Mouse (Mus musculus): ENCODE measurements around the gene Ifi208. TPM values are rescaled to one million over a fixed set of nuclear protein-coding genes. Genes with fewer than 3 reads are reported as not detected.
"Not testable (repeated sequence)": the region's sequence is repeated elsewhere in the genome, so short reads cannot be mapped to it uniquely, and the experiment has no call there.

Ifi208 gene
- polyA plus RNA-seq, 1 experiment from 2014 or later, result not detected

GRCm38 (mm10) chr1:173733219-173733618, 59.7 kb downstream of the Ifi208 start:
- ATAC-seq (ENCODE audit: low FRiP score, low TSS enrichment) (no peak), DNase-seq (no peak)
- H3K4me1 ChIP-seq (ENCODE audit: control insufficient read depth, insufficient read depth, low read length), result no peaks in the 10 kb centered on the region
- H3K9me3 ChIP-seq (ENCODE audit: control insufficient read depth, low read length), result no peaks in the 10 kb centered on the region
- H3K4me2 ChIP-seq (ENCODE audit: low read length), result no peak overlapping the region
- WGBS, result 48% methylated on average over 7 of the region's 7 CpGs
- H3K27ac ChIP-seq (replicated peaks; ENCODE audit: low read depth, low read length), result no peak overlapping the region
- no peaks in the 10 kb centered on the region for H3K36me3 ChIP-seq (ENCODE audit: control insufficient read depth, insufficient read depth, low read length)
- no peak overlapping the region for H3K9ac ChIP-seq (replicated peaks; ENCODE audit: low read length)
- H3K4me3 ChIP-seq (replicated peaks; ENCODE audit: low read depth, low read length), result no peak overlapping the region
- H3K27me3 ChIP-seq (ENCODE audit: control insufficient read depth, insufficient read depth, low read length), result no peaks in the 10 kb centered on the region

GRCm38 (mm10) chr1:173735015-173735414, 61.5 kb downstream of the Ifi208 start:
- H3K4me3 ChIP-seq (replicated peaks; ENCODE audit: low read depth, low read length); H3K9ac ChIP-seq (replicated peaks; ENCODE audit: low read length); H3K4me1 ChIP-seq (ENCODE audit: control insufficient read depth, insufficient read depth, low read length); H3K36me3 ChIP-seq (ENCODE audit: control insufficient read depth, insufficient read depth, low read length); H3K27me3 ChIP-seq (ENCODE audit: control insufficient read depth, insufficient read depth, low read length); H3K9me3 ChIP-seq (ENCODE audit: control insufficient read depth, low read length); H3K4me2 ChIP-seq (ENCODE audit: low read length); H3K27ac ChIP-seq (replicated peaks; ENCODE audit: low read depth, low read length); DNase-seq; ATAC-seq (ENCODE audit: low FRiP score, low TSS enrichment): not testable (repeated sequence)
- whole genome bisulfite sequencing, result 86% methylated on average over 4 of the region's 4 CpGs

- H3K27me3 ChIP-seq (ENCODE audit: control insufficient read depth, insufficient read depth, low read length), result no peaks in the 10 kb centered on the region
- WGBS, result 82% methylated on average over 2 of the region's 2 CpGs
- no peak overlapping the region for H3K27ac ChIP-seq (replicated peaks; ENCODE audit: low read depth, low read length)
- no peak overlapping the region for H3K4me3 ChIP-seq (replicated peaks; ENCODE audit: low read depth, low read length)
- H3K36me3 ChIP-seq (ENCODE audit: control insufficient read depth, insufficient read depth, low read length), result no peaks in the 10 kb centered on the region
- H3K9me3 ChIP-seq (ENCODE audit: control insufficient read depth, low read length), result no peaks in the 10 kb centered on the region
- H3K9ac ChIP-seq (replicated peaks; ENCODE audit: low read length), result no peak overlapping the region
- DNase-seq (no peak), ATAC-seq (ENCODE audit: low FRiP score, low TSS enrichment) (no peak)
- no peaks in the 10 kb centered on the region for H3K4me1 ChIP-seq (ENCODE audit: control insufficient read depth, insufficient read depth, low read length)
- no peak overlapping the region for H3K4me2 ChIP-seq (ENCODE audit: low read length)
Measured at GRCm38 (mm10) chr1:173736986-173737385, 63.5 kb downstream of the Ifi208 start.

GRCm38 (mm10) chr1:173740537-173740936, 67.1 kb downstream of the Ifi208 start:
- Histone ChIP-seq H3K27ac (replicated peaks; ENCODE audit: low read depth, low read length) (no peak overlapping the region), H3K4me3 (replicated peaks; ENCODE audit: low read depth, low read length) (no peak overlapping the region), H3K9ac (replicated peaks; ENCODE audit: low read length) (no peak overlapping the region), H3K27me3 (ENCODE audit: control insufficient read depth, insufficient read depth, low read length) (no peaks in the 10 kb centered on the region), H3K9me3 (ENCODE audit: control insufficient read depth, low read length) (no peaks in the 10 kb centered on the region), H3K4me1 (ENCODE audit: control insufficient read depth, insufficient read depth, low read length) (no peaks in the 10 kb centered on the region), H3K36me3 (ENCODE audit: control insufficient read depth, insufficient read depth, low read length) (no peaks in the 10 kb centered on the region), H3K4me2 (ENCODE audit: low read length) (no peak overlapping the region)
- DNase-seq (no peak), ATAC-seq (ENCODE audit: low FRiP score, low TSS enrichment) (no peak)

- H3K36me3 ChIP-seq (ENCODE audit: control insufficient read depth, insufficient read depth, low read length), result no peaks in the 10 kb centered on the region
Measured at GRCm38 (mm10) chr1:173741656-173742055, 68.2 kb downstream of the Ifi208 start, which contains the start of gene Ifi207. TSS of gene Ifi207 (minus strand) at chr1:173741747.

GRCm38 (mm10) chr1:173742262-173742661, 68.8 kb downstream of the Ifi208 start:
- no peaks in the 10 kb centered on the region for H3K9me3 ChIP-seq (ENCODE audit: control insufficient read depth, low read length)
- no peak overlapping the region for H3K4me3 ChIP-seq (replicated peaks; ENCODE audit: low read depth, low read length)
- no peak overlapping the region for H3K27ac ChIP-seq (replicated peaks; ENCODE audit: low read depth, low read length)
- no peaks in the 10 kb centered on the region for H3K4me1 ChIP-seq (ENCODE audit: control insufficient read depth, insufficient read depth, low read length)
- ATAC-seq (ENCODE audit: low FRiP score, low TSS enrichment), result no peak
- no peak for DNase-seq
- no peak overlapping the region for H3K4me2 ChIP-seq (ENCODE audit: low read length)
- 85% methylated on average over 1 of the region's 1 CpGs for WGBS
- no peaks in the 10 kb centered on the region for H3K36me3 ChIP-seq (ENCODE audit: control insufficient read depth, insufficient read depth, low read length)
- no peak overlapping the region for H3K9ac ChIP-seq (replicated peaks; ENCODE audit: low read length)
- no peaks in the 10 kb centered on the region for H3K27me3 ChIP-seq (ENCODE audit: control insufficient read depth, insufficient read depth, low read length)

More at GRCm38 (mm10) chr1:173741656-173742055, 68.2 kb downstream of the Ifi208 start, which contains the start of gene Ifi207:
- DNase-seq (no peak), ATAC-seq (ENCODE audit: low FRiP score, low TSS enrichment) (no peak)
- H3K4me3 ChIP-seq (replicated peaks; ENCODE audit: low read depth, low read length), result no peak within 1 kb of the TSS
- no peaks in the 10 kb centered on the region for H3K4me1 ChIP-seq (ENCODE audit: control insufficient read depth, insufficient read depth, low read length)
- 76% methylated on average over 4 of the region's 4 CpGs for WGBS
- no peak within 1 kb of the TSS for H3K4me2 ChIP-seq (ENCODE audit: low read length)
- no peak within 1 kb of the TSS for H3K27ac ChIP-seq (replicated peaks; ENCODE audit: low read depth, low read length)
- no peaks in the 10 kb centered on the region for H3K27me3 ChIP-seq (ENCODE audit: control insufficient read depth, insufficient read depth, low read length)
- H3K9ac ChIP-seq (replicated peaks; ENCODE audit: low read length), result no peak within 1 kb of the TSS
- no peaks in the 10 kb centered on the region for H3K9me3 ChIP-seq (ENCODE audit: control insufficient read depth, low read length)

Small RNAs within 50 kb of the gene (microRNA-seq; reads per million reads assigned to microRNA genes)
- not detected for gene Gm44339

Other genes starting within 250 kb of the Ifi208 start
- 0.21 TPM in 1 of 2 replicates, not detected in the other for gene Ifi206, start 182.6 kb upstream of the Ifi208 start, polyA plus RNA-seq (2014; fragmentation: Nextera tagmentation; extraction: Ambion mirVana)
- gene Ifi214, start 137.7 kb upstream of the Ifi208 start, polyA plus RNA-seq (2014; fragmentation: Nextera tagmentation; extraction: Ambion mirVana), result not detected in 2 replicates
- 0.64 TPM in 1 of 2 replicates, not detected in the other for gene Ifi213, start 74.4 kb upstream of the Ifi208 start, polyA plus RNA-seq (2014; fragmentation: Nextera tagmentation; extraction: Ambion mirVana)
- gene Ifi209, start 42.8 kb upstream of the Ifi208 start, polyA plus RNA-seq (2014; fragmentation: Nextera tagmentation; extraction: Ambion mirVana), result 0.78 TPM in 1 of 2 replicates, not detected in the other
- gene Ifi207, start 68.1 kb downstream of the Ifi208 start, polyA plus RNA-seq (2014; fragmentation: Nextera tagmentation; extraction: Ambion mirVana), result 1.1 TPM in 1 of 2 replicates, not detected in the other
- 0.18 and 3.7 TPM in 2 replicates for gene Ifi204, start 93.3 kb downstream of the Ifi208 start, polyA plus RNA-seq (2014; fragmentation: Nextera tagmentation; extraction: Ambion mirVana)
- 2.8 TPM in 1 of 2 replicates, not detected in the other for gene Ifi211, start 239.4 kb downstream of the Ifi208 start, polyA plus RNA-seq (2014; fragmentation: Nextera tagmentation; extraction: Ambion mirVana)

Measured in midbrain, embryonic 14.5 days (tissue).